In the genomic region with DNA sequence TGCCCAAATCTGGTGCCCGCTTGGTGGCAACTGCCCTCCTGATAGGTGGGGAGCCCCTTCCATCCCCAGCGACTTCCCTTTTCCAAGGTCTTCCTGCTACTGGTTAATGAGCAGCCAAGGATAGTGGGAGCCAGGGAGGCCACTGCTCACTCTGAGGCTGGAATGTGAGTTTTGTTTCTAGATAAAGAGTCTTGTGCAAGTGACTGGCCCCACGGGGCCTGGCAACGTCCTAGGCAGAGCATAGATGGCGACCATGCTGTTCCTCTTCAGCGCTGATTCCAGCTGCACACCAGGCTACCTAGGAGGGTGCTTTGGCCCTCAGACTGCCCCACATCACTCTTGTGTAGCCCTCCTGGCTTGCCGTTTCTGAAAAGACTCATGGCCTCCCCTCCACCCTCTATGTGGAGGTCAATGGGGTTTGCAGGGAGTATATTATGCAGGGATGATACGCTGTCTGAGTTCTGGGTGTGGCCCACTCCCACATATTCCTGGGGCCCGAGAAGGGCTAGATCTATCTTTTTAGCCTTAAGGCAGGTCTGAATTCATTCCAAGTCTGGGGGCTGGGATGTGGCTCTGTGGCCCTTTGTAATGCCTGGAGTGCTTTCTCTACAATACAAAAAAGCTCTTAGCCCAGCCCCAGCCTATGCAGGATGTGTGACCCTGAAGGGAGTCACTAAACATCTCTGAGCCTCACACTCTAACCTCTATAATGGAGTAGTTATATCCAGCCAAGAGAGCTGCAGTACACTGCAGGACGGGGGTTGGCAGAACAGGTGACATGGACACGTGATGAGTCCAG, we compare ENCODE assay signal across 12 mouse cellular contexts. TPM values are rescaled to one million over a fixed set of nuclear protein-coding genes. Genes with fewer than 3 reads are reported as not detected.
DNase-seq lines count a peak whose midpoint lies in the region; ATAC-seq and TF ChIP-seq lines count a peak whose summit lies in the region.
"Had no signal": no experiment of that assay in that cellular context is flagged by ENCODE, and none has a peak within 500 bp of the region (broad histone marks: within the 10 kb centered on the region; RNA-seq: fewer than 3 reads in every experiment).

No protein-coding gene starts in this region.

- peak overlapping the region; percentile 97 for H3K27ac ChIP-seq in ES-Bruce4 (ENCODE audit: insufficient read depth, low read length)
- no peak overlapping the region for H3K27ac ChIP-seq in liver, embryonic 14.5 days
- H3K27ac ChIP-seq: macrophage had no signal

- TF ChIP-seq EP300 in ES-Bruce4 (IDR thresholded peaks at IDR 0.05; ENCODE audit: insufficient read depth, low read depth, low read length): no peak
- no peak for TF ChIP-seq EP300 in liver, embryonic 14.5 days (IDR thresholded peaks at IDR 0.05; ENCODE audit: low read depth)

- no peak for TF ChIP-seq POLR2A in ES-Bruce4 (IDR thresholded peaks at IDR 0.05; ENCODE audit: insufficient read depth, low read length)

- H3K36me3 ChIP-seq in E14TG2a.4 (ENCODE audit: insufficient read depth, low read length): peaks cover 88% of the 10 kb centered on the region
- H3K36me3 ChIP-seq in ES-Bruce4 (ENCODE audit: control insufficient read depth, insufficient read depth, low read length, poor library complexity, severe bottlenecking): peaks cover 21% of the 10 kb centered on the region
- H3K36me3 ChIP-seq in liver, embryonic 14.5 days (replicated peaks; ENCODE audit: control insufficient read depth, insufficient read depth, low read depth): no peaks in the 10 kb centered on the region
- H3K36me3 ChIP-seq: G1E had no signal

- TF ChIP-seq CTCF in E14TG2a.4 (conservative IDR thresholded peaks at IDR 0.05; ENCODE audit: low read length): no peak
- TF ChIP-seq CTCF in ES-Bruce4 (IDR thresholded peaks at IDR 0.05; ENCODE audit: low read depth, low read length): no peak
- TF ChIP-seq CTCF in liver, embryonic 14.5 days (IDR thresholded peaks at IDR 0.05; ENCODE audit: low read depth): no peak

- H3K4me3 ChIP-seq in E14TG2a.4 (replicated peaks; ENCODE audit: low read length): peak overlapping the region; percentile 71
- H3K4me3 ChIP-seq in ES-Bruce4 (ENCODE audit: low read depth, low read length): 0 out of 2 replicates have a peak overlapping the region, but pooled peaks have one; percentile 12
- no peak overlapping the region for H3K4me3 ChIP-seq in liver, embryonic 14.5 days (ENCODE audit: insufficient read depth in 1 of 2, low read depth in 2 of 2, low read length in 2 of 2)
- H3K4me3 ChIP-seq: erythroblast, embryonic 14.5 days had no signal

- DNase-seq in kidney, adult 8-10 months: peak; percentile 82 to 84
- DNase-seq in liver, embryonic 14.5 days (ENCODE audit: low read depth in 3 of 3, low spot score in 3 of 3): no peak
- DNase-seq in left cerebral cortex, adult 11 months (ENCODE audit: low spot score): no peak
- DNase-seq in thymus, postnatal 10 days (ENCODE audit: low spot score in 2 of 2): no peak
- DNase-seq: right cerebral cortex, postnatal 14 days had no signal

- WGBS in liver, embryonic 14.5 days (ENCODE audit: insufficient replicate concordance): 74% methylated on average over 11 of the region's 11 CpGs

- H3K9ac ChIP-seq in ES-Bruce4 (ENCODE audit: low read depth, poor library complexity, severe bottlenecking): no peak overlapping the region; the same call in 1 of the 2 replicates
- H3K9ac ChIP-seq in liver, embryonic 14.5 days (replicated peaks): no peak overlapping the region

- peak; percentile 27; the same call in 1 of the 2 replicates for ATAC-seq in liver, embryonic 14.5 days (ENCODE audit: insufficient read depth)
- no peak for ATAC-seq in erythroid progenitor cell, adult 5-6 weeks (replicated peaks; ENCODE audit: low FRiP score, poor library complexity, severe bottlenecking)

- H3K4me2 ChIP-seq in liver, embryonic 14.5 days (ENCODE audit: low read depth): no peak overlapping the region
- H3K4me2 ChIP-seq: heart, embryonic 11.5 days had no signal

- peaks cover 99% of the 10 kb centered on the region for H3K4me1 ChIP-seq in E14TG2a.4 (replicated peaks; ENCODE audit: low read depth, low read length)
- peaks cover 17% of the 10 kb centered on the region for H3K4me1 ChIP-seq in ES-Bruce4 (ENCODE audit: control insufficient read depth, insufficient read depth, low read length)
- H3K4me1 ChIP-seq in liver, embryonic 14.5 days (replicated peaks; ENCODE audit: control insufficient read depth in 2 of 2, insufficient read depth in 2 of 2, low read length in 1 of 2): peaks cover 3 to 25% of the 10 kb centered on the region in 2 experiments; a peak in 1 of 4 replicates

- H3K9me3 ChIP-seq in E14TG2a.4 (ENCODE audit: low read length): no peaks in the 10 kb centered on the region
- H3K9me3 ChIP-seq in ES-Bruce4 (replicated peaks; ENCODE audit: control insufficient read depth, insufficient read depth, low read length, poor library complexity, severe bottlenecking): no peaks in the 10 kb centered on the region
- H3K9me3 ChIP-seq in liver, embryonic 14.5 days (ENCODE audit: control insufficient read depth, low read length): no peaks in the 10 kb centered on the region
- H3K9me3 ChIP-seq: G1E had no signal

- H3K27me3 ChIP-seq in E14TG2a.4 (ENCODE audit: insufficient read depth, low read length) (no peaks in the 10 kb centered on the region), ES-Bruce4 (ENCODE audit: control insufficient read depth, insufficient read depth, low read length, poor library complexity, severe bottlenecking) (no peaks in the 10 kb centered on the region)
- H3K27me3 ChIP-seq in liver, embryonic 14.5 days (ENCODE audit: control insufficient read depth, insufficient read depth, low read length): no peaks in the 10 kb centered on the region

RNA-seq across cellular contexts. Expression of a gene that starts 17.2 kb away (rescaled TPM):
- polyA plus RNA-seq in ES-Bruce4 (2011; ENCODE audit: insufficient read depth, insufficient read length, low read depth, missing spikeins): 109 and 114 TPM in 2 replicates
- 8.0 and 9.0 TPM in 2 replicates for polyA plus RNA-seq in liver, embryonic 14.5 days (2012; rRNA removed)
- polyA plus RNA-seq in liver, embryonic 14.5 days (2014; fragmentation: Nextera tagmentation; extraction: Ambion mirVana): 7.5 and 11.4 TPM in 2 replicates
- total RNA-seq in erythroid progenitor cell, adult 5-6 weeks (2015; ENCODE audit: low replicate concordance): 25.6 and 25.9 TPM in 2 replicates
- 9.8 and 10.9 TPM in 2 replicates for total RNA-seq in erythroid progenitor cell, adult 5-6 weeks (2017; ENCODE audit: low replicate concordance)

Comparison
In these comparisons a context has a peak if more than half of its experiments do, and no peak if none do; other contexts are left out.
1. H3K4me3 ChIP-seq: peak in E14TG2a.4 (single experiment) and ES-Bruce4 (single experiment); none in liver, embryonic 14.5 days (0 of 2).
2. DNase-seq: peak in kidney, adult 8-10 months (2 of 2); none in liver, embryonic 14.5 days (0 of 3), left cerebral cortex, adult 11 months (single experiment) and thymus, postnatal 10 days (0 of 2).